Mouse (Mus musculus) midbrain, embryonic 12.5 days (tissue): ENCODE measurements around the gene Fam169a. TPM values are rescaled to one million over a fixed set of nuclear protein-coding genes. Genes with fewer than 3 reads are reported as not detected.
"Not testable (repeated sequence)": the region's sequence is repeated elsewhere in the genome, so short reads cannot be mapped to it uniquely, and the experiment has no call there.

ENCODE experiments used
- ATAC-seq: fragments of 200-750 bp; cut with Nextera tagmentation; 2 replicates; pipeline ENCODE4 v1.8.0; 2017; ENCODE audit warnings: low read depth, moderate TSS enrichment, moderate library complexity; ENCODE audit not compliant: low FRiP score
- H3K27ac ChIP-seq: fragments of 300-500 bp; sonication (generic); replicated peaks from 2 replicates; pipeline ENCODE4 v1.5.1; 2016; ENCODE audit warnings: mild to moderate bottlenecking
- H3K27me3 ChIP-seq: fragments of 300-500 bp; sonication (generic); 2 replicates; pipeline ENCODE4 v1.6.1; 2016; ENCODE audit warnings: mild to moderate bottlenecking
- H3K36me3 ChIP-seq: fragments of 300-500 bp; sonication (generic); 2 replicates; pipeline ENCODE4 v1.6.1; 2016
- H3K4me1 ChIP-seq: fragments of 300-500 bp; sonication (generic); 2 replicates; pipeline ENCODE4 v1.6.1; 2016
- H3K4me2 ChIP-seq: fragments of 300-500 bp; sonication (generic); replicated peaks from 2 replicates; pipeline ENCODE4 v1.6.1; 2016; ENCODE audit warnings: mild to moderate bottlenecking, moderate library complexity
- H3K4me3 ChIP-seq: fragments of 300-500 bp; sonication (generic); 2 replicates; pipeline ENCODE4 v1.5.1; 2016; ENCODE audit warnings: mild to moderate bottlenecking
- H3K9ac ChIP-seq: fragments of 300-500 bp; sonication (generic); replicated peaks from 2 replicates; pipeline ENCODE4 v1.6.1; 2016; ENCODE audit warnings: mild to moderate bottlenecking, moderate library complexity
- H3K9me3 ChIP-seq: fragments of 300-500 bp; sonication (generic); 2 replicates; pipeline ENCODE4 v1.6.1; 2016; ENCODE audit warnings: mild to moderate bottlenecking
- WGBS: fragments of 180-500 bp; shearing (Covaris S2); methylation state at CpG from one replicate; pipeline ENCODE4 v1.1.7; 2016; 5-methylcytosine and 5-hydroxymethylcytosine counted together
- polyA plus RNA-seq: library from polyadenylated mRNA; unstranded; fragments of >200 nt; fragmentation: Nextera tagmentation; extraction: Ambion mirVana; gene quantifications from 2 replicates; pipeline ENCODE4 v1.2.1, GENCODE M21; 2016

Gene Fam169a
- polyA plus RNA-seq, 1 experiment from 2014 or later: 12.9 TPM

GRCm38 (mm10) chr13:97137466-97138400 lies 70.6 kb downstream of the Fam169a start, which contains the start of the genes Gfm2 and Nsa2:
Gfm2 (plus strand) TSS chr13:97137937.
Nsa2 (minus strand) TSS chr13:97137937.
- peak; percentile 97 for ATAC-seq
- Histone ChIP-seq H3K4me1 (peaks cover 7% of the 10 kb centered on the region), H3K4me2 (peak within 1 kb of the TSS; percentile 75), H3K27me3 (no peaks in the 10 kb centered on the region), H3K4me3 (peak within 1 kb of the TSS; percentile 89), H3K27ac (peak within 1 kb of the TSS; percentile 87), H3K36me3 (peaks cover 31% of the 10 kb centered on the region), H3K9me3 (no peaks in the 10 kb centered on the region), H3K9ac (peak within 1 kb of the TSS; percentile 89)
- WGBS: under 1% methylated on average over 57 of the region's 57 CpGs

- Histone ChIP-seq H3K27ac (peak overlapping the region; percentile 87; the same call in 1 of the 2 replicates), H3K9ac (peak overlapping the region; percentile 89), H3K36me3 (peaks cover 32% of the 10 kb centered on the region), H3K4me2 (peak overlapping the region; percentile 75), H3K4me3 (peak overlapping the region; percentile 89)
- ATAC-seq, H3K4me1 ChIP-seq, H3K27me3 ChIP-seq, H3K9me3 ChIP-seq: not testable (repeated sequence)
- 34% methylated on average over 8 of the region's 8 CpGs for WGBS
These were observed 71.4 kb downstream of the Fam169a start for GRCm38 (mm10) chr13:97138404-97138931.

DNA sequence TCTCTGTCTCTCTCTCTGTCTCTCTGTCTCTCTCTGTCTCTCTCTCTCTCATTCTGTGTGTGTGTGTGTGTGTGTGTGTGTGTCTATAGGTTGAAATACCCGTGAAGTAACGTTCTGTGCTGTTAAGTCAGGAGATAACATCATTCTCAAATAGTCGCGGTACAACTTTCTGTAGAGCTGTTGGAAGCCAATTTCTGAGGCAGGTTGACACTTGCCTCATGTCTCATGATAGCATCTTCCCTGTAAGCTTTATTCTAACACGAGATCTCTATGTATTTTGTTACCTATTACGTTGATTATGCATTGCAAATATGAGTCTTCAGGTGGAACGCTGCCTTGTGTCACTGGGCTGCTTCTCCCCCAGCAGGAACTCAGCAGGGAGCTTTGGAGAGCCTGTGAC lies 75.2 kb downstream of the Fam169a start:
- peaks cover 30% of the 10 kb centered on the region for H3K36me3 ChIP-seq
- no peak for ATAC-seq
- H3K9ac ChIP-seq: no peak overlapping the region
- H3K4me2 ChIP-seq: no peak overlapping the region
- H3K27me3 ChIP-seq: no peaks in the 10 kb centered on the region
- peaks cover 7% of the 10 kb centered on the region for H3K4me1 ChIP-seq
- H3K27ac ChIP-seq: no peak overlapping the region
- H3K4me3 ChIP-seq: no peak overlapping the region
- no peaks in the 10 kb centered on the region for H3K9me3 ChIP-seq
- WGBS: 91% methylated on average over 7 of the region's 7 CpGs

DNA sequence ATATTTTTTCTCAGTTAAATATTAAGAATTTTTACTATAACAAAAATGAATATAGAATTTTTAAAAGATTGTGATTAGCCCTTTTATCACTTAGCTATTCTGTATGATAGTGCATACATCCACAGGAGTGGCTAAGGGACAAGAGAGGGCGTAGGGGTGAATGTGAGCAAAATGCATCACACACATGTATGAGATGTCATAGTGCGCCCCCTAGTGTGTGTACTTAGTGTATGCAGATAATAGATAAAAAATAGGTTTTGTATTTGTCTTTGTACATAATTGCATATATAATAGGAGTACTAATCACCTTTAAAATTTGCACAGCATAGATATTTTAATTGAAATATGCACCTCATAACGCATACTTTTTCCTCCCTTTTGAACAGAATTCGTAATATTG lies 78.7 kb downstream of the Fam169a start:
- Histone ChIP-seq H3K4me1 (no peaks in the 10 kb centered on the region), H3K9ac (no peak overlapping the region), H3K4me3 (no peak overlapping the region), H3K9me3 (no peaks in the 10 kb centered on the region), H3K4me2 (no peak overlapping the region), H3K27ac (no peak overlapping the region), H3K27me3 (no peaks in the 10 kb centered on the region), H3K36me3 (peaks cover 59% of the 10 kb centered on the region)
- 63% methylated on average over 4 of the region's 4 CpGs for WGBS
- no peak for ATAC-seq

DNA sequence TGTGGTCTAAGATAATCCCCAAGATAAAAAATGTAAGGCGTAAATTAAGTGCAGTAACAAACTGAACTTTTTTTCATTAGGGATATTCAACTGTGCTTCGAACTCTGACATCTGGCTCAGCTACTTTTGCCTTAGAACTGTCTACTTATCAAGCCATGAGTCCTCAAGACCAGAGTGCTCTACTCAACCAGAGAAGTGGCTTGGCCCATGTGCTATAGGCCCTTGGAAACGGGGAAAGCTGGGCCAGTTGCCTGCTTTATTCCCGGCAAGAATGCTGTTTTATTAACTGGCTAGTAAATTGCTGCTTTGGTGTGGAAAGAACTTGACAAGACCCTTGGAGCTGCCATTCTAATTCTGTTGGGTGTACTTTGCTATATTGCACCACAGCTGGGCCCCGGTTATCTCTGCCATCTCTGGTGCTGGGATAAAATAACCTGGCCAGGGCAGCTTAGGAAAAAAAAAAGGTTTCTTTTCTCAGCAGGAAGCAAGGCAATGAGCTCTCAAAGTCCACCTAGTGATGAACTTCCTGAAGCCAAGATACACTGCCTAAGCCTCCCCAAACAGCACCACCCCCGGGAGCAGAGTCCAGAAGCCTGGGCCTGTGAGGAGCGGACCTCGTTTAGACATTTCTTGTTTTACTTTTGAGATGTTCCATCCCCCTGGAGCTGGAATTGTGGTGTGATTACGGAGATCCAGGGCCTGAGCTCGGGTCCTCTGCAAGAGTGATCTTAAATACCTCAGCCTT lies 108.6 kb downstream of the Fam169a start:
- H3K4me3 ChIP-seq: no peak overlapping the region
- no peak overlapping the region for H3K9ac ChIP-seq
- H3K36me3 ChIP-seq: peaks cover 85% of the 10 kb centered on the region
- 92% methylated on average over 10 of the region's 10 CpGs for WGBS
- no peak for ATAC-seq
- H3K9me3 ChIP-seq: no peaks in the 10 kb centered on the region
- no peaks in the 10 kb centered on the region for H3K27me3 ChIP-seq
- H3K4me1 ChIP-seq: peaks cover 11% of the 10 kb centered on the region
- no peak overlapping the region for H3K4me2 ChIP-seq
- no peak overlapping the region for H3K27ac ChIP-seq

- WGBS: 77% methylated on average over 5 of the region's 5 CpGs
- Histone ChIP-seq H3K4me2 (no peak overlapping the region), H3K27ac (no peak overlapping the region), H3K4me3 (no peak overlapping the region), H3K9me3 (no peaks in the 10 kb centered on the region), H3K4me1 (peaks cover 13% of the 10 kb centered on the region), H3K27me3 (no peaks in the 10 kb centered on the region), H3K9ac (no peak overlapping the region), H3K36me3 (peaks cover 79% of the 10 kb centered on the region)
- ATAC-seq: no peak
These were observed 109.6 kb downstream of the Fam169a start for GRCm38 (mm10) chr13:97176731-97177130.

DNA sequence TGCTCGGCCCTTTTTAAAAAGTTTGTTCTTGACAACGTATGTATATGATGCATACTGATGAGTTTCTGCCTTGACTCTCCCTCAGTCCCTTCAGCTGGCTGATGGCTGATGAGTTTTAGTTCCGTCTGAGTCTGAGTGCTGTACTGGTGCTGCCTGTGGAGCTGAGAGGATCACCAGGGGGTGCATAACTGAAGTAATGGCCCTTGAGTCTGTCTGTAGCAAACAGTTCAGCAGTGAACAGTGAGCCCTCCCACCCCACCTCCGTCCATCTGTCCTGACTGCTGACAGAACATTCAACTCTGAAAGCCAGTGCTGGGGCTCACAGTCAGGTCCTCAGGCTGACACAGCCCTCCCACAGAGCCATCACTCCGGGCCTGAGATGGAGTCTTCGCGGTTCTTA lies 111.9 kb downstream of the Fam169a start:
- H3K4me1 ChIP-seq: peaks cover 13% of the 10 kb centered on the region
- H3K9ac ChIP-seq: no peak overlapping the region
- H3K9me3 ChIP-seq: no peaks in the 10 kb centered on the region
- no peak overlapping the region for H3K27ac ChIP-seq
- no peak overlapping the region for H3K4me3 ChIP-seq
- 67% methylated on average over 7 of the region's 7 CpGs for WGBS
- no peak overlapping the region for H3K4me2 ChIP-seq
- H3K36me3 ChIP-seq: peaks cover 61% of the 10 kb centered on the region
- H3K27me3 ChIP-seq: no peaks in the 10 kb centered on the region
- no peak for ATAC-seq

- Histone ChIP-seq H3K4me1 (peaks cover 13% of the 10 kb centered on the region), H3K4me3 (no peak overlapping the region), H3K27me3 (no peaks in the 10 kb centered on the region), H3K36me3 (peaks cover 48% of the 10 kb centered on the region), H3K9me3 (no peaks in the 10 kb centered on the region), H3K9ac (no peak overlapping the region), H3K27ac (no peak overlapping the region), H3K4me2 (no peak overlapping the region)
- 53% methylated on average over 6 of the region's 6 CpGs for WGBS
- ATAC-seq: no peak
These were observed 113.2 kb downstream of the Fam169a start for GRCm38 (mm10) chr13:97180113-97180828.

Other genes starting within 250 kb of the Fam169a start
- 0.22 and 0.23 TPM in 2 replicates for gene Gcnt4, start 142.6 kb upstream of the Fam169a start, polyA plus RNA-seq
- not detected in 2 replicates for gene 1700029F12Rik, start 32.9 kb upstream of the Fam169a start, polyA plus RNA-seq
- gene Gm6169, start 32.0 kb downstream of the Fam169a start, polyA plus RNA-seq: 0.24 and 0.85 TPM in 2 replicates
- 35.7 and 39.2 TPM in 2 replicates for gene Gfm2, start 70.7 kb downstream of the Fam169a start, polyA plus RNA-seq
- gene Nsa2, start 70.7 kb downstream of the Fam169a start, polyA plus RNA-seq: 48.9 and 60.9 TPM in 2 replicates
- gene Hexb, start 131.1 kb downstream of the Fam169a start, polyA plus RNA-seq: 23.8 and 24.2 TPM in 2 replicates
- 21.9 and 22.0 TPM in 2 replicates for gene Enc1, start 173.8 kb downstream of the Fam169a start, polyA plus RNA-seq